ENCODE assay signal across 10 mouse cellular contexts in genomic region chr5:25296830-25297229, GRCm38 (mm10).
A peak's percentile ranks its signal among the peaks of the same experiment; 100 is the strongest.
DNase-seq lines count a peak whose midpoint lies in the region; TF ChIP-seq lines count a peak whose summit lies in the region.
"Had no signal": no experiment of that assay in that cellular context is flagged by ENCODE, and none has a peak within 500 bp of the region (broad histone marks: within the 10 kb centered on the region; RNA-seq: fewer than 3 reads in every experiment).

No protein-coding gene starts in this region.

- intact Hi-C loops in gastrocnemius, adult 2 months (cut with DNase I) = loop anchor here (5.0 kb wide), 1 partner anchor 50 kb away; no protein-coding TSS in a partner anchor

- peak; percentile 29 for DNase-seq in gastrocnemius, adult 2 months
- DNase-seq in gastrocnemius, adult 8-10 months (ENCODE audit: low spot score in 2 of 2) = no peak
- DNase-seq in urinary bladder, postnatal 14 days (ENCODE audit: low spot score) = peak; percentile 65
- no peak for DNase-seq in urinary bladder, postnatal 4 days (ENCODE audit: low spot score in 2 of 2)
- peak; percentile 52 for DNase-seq in layer of hippocampus, adult 9-10 months (ENCODE audit: low spot score)
- DNase-seq in cerebellum, postnatal 25 days = no peak
- no peak for DNase-seq in heart, adult 11 months
- DNase-seq in natural killer cell, adult 2 months (ENCODE audit: low spot score in 2 of 2) = no peak

- H3K4me3 ChIP-seq in gastrocnemius, adult 2 months = no peak overlapping the region
- H3K4me3 ChIP-seq: stomach, embryonic 15.5 days had no signal

- TF ChIP-seq CTCF in gastrocnemius, adult 2 months (IDR thresholded peaks at IDR 0.05) = no peak

- 0 out of 2 replicates have a peak overlapping the region, but pooled peaks have one; percentile 9 for H3K27ac ChIP-seq in gastrocnemius, adult 2 months
- H3K27ac ChIP-seq: macrophage; stomach, embryonic 15.5 days had no signal

Comparison
In these comparisons a context has a peak if more than half of its experiments do, and no peak if none do; other contexts are left out.
1. DNase-seq: peak in gastrocnemius, adult 2 months (single experiment), urinary bladder, postnatal 14 days (single experiment) and layer of hippocampus, adult 9-10 months (single experiment); none in gastrocnemius, adult 8-10 months (0 of 2), urinary bladder, postnatal 4 days (0 of 2), cerebellum, postnatal 25 days (0 of 2), heart, adult 11 months (single experiment) and natural killer cell, adult 2 months (0 of 2).